Mouse (Mus musculus): ENCODE data around the gene Ppfibp1. TPM values are rescaled to one million over a fixed set of nuclear protein-coding genes. Genes with fewer than 3 reads are reported as not detected.

The Ppfibp1 gene
- polyA plus RNA-seq, 1 experiment from 2014 or later = 15.2 TPM

- no peaks in the 10 kb centered on the region for H3K36me3 ChIP-seq
- no peak for ATAC-seq (ENCODE audit: low read depth)
- no peak overlapping the region for H3K27ac ChIP-seq (replicated peaks)
- H3K9ac ChIP-seq = no peak overlapping the region
- no peaks in the 10 kb centered on the region for H3K9me3 ChIP-seq
- H3K4me1 ChIP-seq (replicated peaks) = no peaks in the 10 kb centered on the region
- H3K27me3 ChIP-seq = no peaks in the 10 kb centered on the region
- no peak overlapping the region for H3K4me3 ChIP-seq
- WGBS = 73% methylated on average over 3 of the region's 3 CpGs
- no peak overlapping the region for H3K4me2 ChIP-seq
Observed at GRCm38 (mm10) chr6:146970811-146971210, 82.5 kb downstream of the Ppfibp1 start.

- H3K9ac ChIP-seq = no peak overlapping the region
- H3K4me3 ChIP-seq = no peak overlapping the region
- H3K9me3 ChIP-seq = no peaks in the 10 kb centered on the region
- 70% methylated on average over 3 of the region's 3 CpGs for WGBS
- no peak overlapping the region for H3K4me2 ChIP-seq
- H3K27me3 ChIP-seq = no peaks in the 10 kb centered on the region
- no peak for ATAC-seq (ENCODE audit: low read depth)
- no peaks in the 10 kb centered on the region for H3K36me3 ChIP-seq
- no peaks in the 10 kb centered on the region for H3K4me1 ChIP-seq (replicated peaks)
- H3K27ac ChIP-seq (replicated peaks) = no peak overlapping the region
Observed at GRCm38 (mm10) chr6:146971366-146971765, 83.1 kb downstream of the Ppfibp1 start.

GRCm38 (mm10) chr6:146972009-146972408 lies 83.7 kb downstream of the Ppfibp1 start:
- Histone ChIP-seq H3K36me3 (no peaks in the 10 kb centered on the region), H3K27ac (replicated peaks) (no peak overlapping the region), H3K9ac (no peak overlapping the region), H3K4me3 (no peak overlapping the region), H3K9me3 (no peaks in the 10 kb centered on the region), H3K4me2 (no peak overlapping the region), H3K27me3 (no peaks in the 10 kb centered on the region), H3K4me1 (replicated peaks) (no peaks in the 10 kb centered on the region)
- ATAC-seq (ENCODE audit: low read depth) = no peak
- WGBS = 73% methylated on average over 6 of the region's 6 CpGs

GRCm38 (mm10) chr6:146972740-146973139 lies 84.5 kb downstream of the Ppfibp1 start:
- Histone ChIP-seq H3K9ac (no peak overlapping the region), H3K4me2 (no peak overlapping the region), H3K27ac (replicated peaks) (no peak overlapping the region), H3K9me3 (no peaks in the 10 kb centered on the region), H3K4me3 (no peak overlapping the region), H3K4me1 (replicated peaks) (no peaks in the 10 kb centered on the region), H3K27me3 (no peaks in the 10 kb centered on the region), H3K36me3 (no peaks in the 10 kb centered on the region)
- WGBS = 69% methylated on average over 1 of the region's 1 CpGs
- no peak for ATAC-seq (ENCODE audit: low read depth)

GRCm38 (mm10) chr6:146973406-146973805 lies 85.1 kb downstream of the Ppfibp1 start:
- H3K9me3 ChIP-seq = no peaks in the 10 kb centered on the region
- no peaks in the 10 kb centered on the region for H3K4me1 ChIP-seq (replicated peaks)
- H3K27ac ChIP-seq (replicated peaks) = no peak overlapping the region
- no peak overlapping the region for H3K4me3 ChIP-seq
- 55% methylated on average over 2 of the region's 2 CpGs for WGBS
- no peaks in the 10 kb centered on the region for H3K36me3 ChIP-seq
- no peaks in the 10 kb centered on the region for H3K27me3 ChIP-seq
- no peak overlapping the region for H3K4me2 ChIP-seq
- ATAC-seq (ENCODE audit: low read depth) = no peak
- no peak overlapping the region for H3K9ac ChIP-seq

GRCm38 (mm10) chr6:146973830-146974229 lies 85.5 kb downstream of the Ppfibp1 start:
- Histone ChIP-seq H3K36me3 (no peaks in the 10 kb centered on the region), H3K4me3 (no peak overlapping the region), H3K9me3 (no peaks in the 10 kb centered on the region), H3K27ac (replicated peaks) (no peak overlapping the region), H3K27me3 (no peaks in the 10 kb centered on the region), H3K9ac (no peak overlapping the region), H3K4me1 (replicated peaks) (no peaks in the 10 kb centered on the region), H3K4me2 (no peak overlapping the region)
- no peak for ATAC-seq (ENCODE audit: low read depth)

- H3K27me3 ChIP-seq = no peaks in the 10 kb centered on the region
- H3K36me3 ChIP-seq = no peaks in the 10 kb centered on the region
- WGBS = 90% methylated on average over 8 of the region's 8 CpGs
- H3K4me3 ChIP-seq = no peak overlapping the region
- no peak overlapping the region for H3K27ac ChIP-seq (replicated peaks)
- H3K9me3 ChIP-seq = no peaks in the 10 kb centered on the region
- no peak overlapping the region for H3K4me2 ChIP-seq
- H3K9ac ChIP-seq = no peak overlapping the region
- peaks cover 8% of the 10 kb centered on the region for H3K4me1 ChIP-seq (replicated peaks)
- ATAC-seq (ENCODE audit: low read depth) = no peak
Observed at GRCm38 (mm10) chr6:146976446-146976845, 88.2 kb downstream of the Ppfibp1 start.

- Histone ChIP-seq H3K27me3 (no peaks in the 10 kb centered on the region), H3K4me3 (no peak overlapping the region), H3K27ac (replicated peaks) (no peak overlapping the region), H3K36me3 (no peaks in the 10 kb centered on the region), H3K9me3 (no peaks in the 10 kb centered on the region), H3K4me2 (no peak overlapping the region), H3K4me1 (replicated peaks) (peaks cover 11% of the 10 kb centered on the region), H3K9ac (no peak overlapping the region)
- ATAC-seq (ENCODE audit: low read depth) = no peak
- WGBS = 59% methylated on average over 5 of the region's 5 CpGs
Observed at GRCm38 (mm10) chr6:146978691-146979114, 90.4 kb downstream of the Ppfibp1 start.

GRCm38 (mm10) chr6:146979115-146979744 lies 90.9 kb downstream of the Ppfibp1 start:
- no peak overlapping the region for H3K9ac ChIP-seq
- no peak overlapping the region for H3K4me2 ChIP-seq
- H3K4me1 ChIP-seq (replicated peaks) = peaks cover 11% of the 10 kb centered on the region
- no peak for ATAC-seq (ENCODE audit: low read depth)
- H3K36me3 ChIP-seq = no peaks in the 10 kb centered on the region
- no peak overlapping the region for H3K4me3 ChIP-seq
- 70% methylated on average over 1 of the region's 1 CpGs for WGBS
- no peaks in the 10 kb centered on the region for H3K9me3 ChIP-seq
- H3K27ac ChIP-seq (replicated peaks) = no peak overlapping the region
- H3K27me3 ChIP-seq = no peaks in the 10 kb centered on the region

- H3K4me2 ChIP-seq = no peak overlapping the region
- H3K9me3 ChIP-seq = no peaks in the 10 kb centered on the region
- no peaks in the 10 kb centered on the region for H3K27me3 ChIP-seq
- peaks cover 11% of the 10 kb centered on the region for H3K4me1 ChIP-seq (replicated peaks)
- H3K4me3 ChIP-seq = no peak overlapping the region
- H3K9ac ChIP-seq = no peak overlapping the region
- WGBS = 27% methylated on average over 3 of the region's 3 CpGs
- no peak overlapping the region for H3K27ac ChIP-seq (replicated peaks)
- no peak for ATAC-seq (ENCODE audit: low read depth)
- no peaks in the 10 kb centered on the region for H3K36me3 ChIP-seq
Observed at GRCm38 (mm10) chr6:146979953-146980352, 91.7 kb downstream of the Ppfibp1 start.

GRCm38 (mm10) chr6:146981249-146981835 lies 93.1 kb downstream of the Ppfibp1 start:
- peaks cover 11% of the 10 kb centered on the region for H3K4me1 ChIP-seq (replicated peaks)
- H3K36me3 ChIP-seq = no peaks in the 10 kb centered on the region
- whole genome bisulfite sequencing = 4% methylated on average over 1 of the region's 1 CpGs
- H3K27ac ChIP-seq (replicated peaks) = no peak overlapping the region
- H3K9ac ChIP-seq = no peak overlapping the region
- H3K27me3 ChIP-seq = no peaks in the 10 kb centered on the region
- H3K9me3 ChIP-seq = no peaks in the 10 kb centered on the region
- H3K4me2 ChIP-seq = no peak overlapping the region
- ATAC-seq (ENCODE audit: low read depth) = no peak; the same call in 1 of the 2 replicates
- no peak overlapping the region for H3K4me3 ChIP-seq

GRCm38 (mm10) chr6:146984569-146984968 lies 96.3 kb downstream of the Ppfibp1 start:
- H3K27me3 ChIP-seq = no peaks in the 10 kb centered on the region
- H3K9ac ChIP-seq = no peak overlapping the region
- WGBS = 82% methylated on average over 3 of the region's 3 CpGs
- no peaks in the 10 kb centered on the region for H3K9me3 ChIP-seq
- H3K36me3 ChIP-seq = no peaks in the 10 kb centered on the region
- no peak overlapping the region for H3K4me2 ChIP-seq
- peaks cover 7% of the 10 kb centered on the region; the same call in 1 of the 2 replicates for H3K4me1 ChIP-seq (replicated peaks)
- ATAC-seq (ENCODE audit: low read depth) = no peak
- H3K27ac ChIP-seq (replicated peaks) = no peak overlapping the region
- H3K4me3 ChIP-seq = no peak overlapping the region

- WGBS = 38% methylated on average over 5 of the region's 5 CpGs
- no peak overlapping the region for H3K4me3 ChIP-seq
- H3K27ac ChIP-seq (replicated peaks) = no peak overlapping the region
- H3K27me3 ChIP-seq = no peaks in the 10 kb centered on the region
- no peaks in the 10 kb centered on the region for H3K9me3 ChIP-seq
- no peak overlapping the region for H3K4me2 ChIP-seq
- H3K36me3 ChIP-seq = no peaks in the 10 kb centered on the region
- no peaks in the 10 kb centered on the region for H3K4me1 ChIP-seq (replicated peaks)
- no peak overlapping the region for H3K9ac ChIP-seq
- no peak for ATAC-seq (ENCODE audit: low read depth)
Observed at GRCm38 (mm10) chr6:146994236-146994635, 105.9 kb downstream of the Ppfibp1 start.
